Mouse (Mus musculus) limb, embryonic 14.5 days (tissue): Measurements from ENCODE around the gene Olfr487. TPM values are rescaled to one million over a fixed set of nuclear protein-coding genes. Genes with fewer than 3 reads are reported as not detected.
"Not testable (repeated sequence)": the region's sequence is repeated elsewhere in the genome, so short reads cannot be mapped to it uniquely, and the experiment has no call there.

Source experiments
- ATAC-seq: fragments of 200-750 bp; cut with Nextera tagmentation; 2 replicates; pipeline ENCODE4 v1.8.0; 2017; ENCODE audit warnings: low read depth, moderate number of reproducible peaks, moderate TSS enrichment; ENCODE audit not compliant: low FRiP score
- DNase-seq: peaks from one replicate; pipeline ENCODE4 v3.0.0-alpha.2; 2015; ENCODE audit warnings: low spot score
- H3K27ac ChIP-seq: fragments of 300-500 bp; sonication (generic); replicated peaks from 2 replicates; pipeline ENCODE4 v1.5.1; 2014; ENCODE audit warnings: low read depth, mild to moderate bottlenecking, low read length, moderate library complexity, mixed read lengths
- H3K27me3 ChIP-seq: fragments of 300-500 bp; sonication (generic); 2 replicates; pipeline ENCODE4 v1.6.1; 2014; ENCODE audit warnings: low read length, mixed read lengths; ENCODE audit not compliant: control insufficient read depth, insufficient read depth
- H3K36me3 ChIP-seq: fragments of 300-500 bp; sonication (generic); 2 replicates; pipeline ENCODE4 v1.6.1; 2014; ENCODE audit warnings: mild to moderate bottlenecking, low read length, moderate library complexity, mixed read lengths; ENCODE audit not compliant: control insufficient read depth, insufficient read depth
- H3K4me1 ChIP-seq: fragments of 300-500 bp; sonication (generic); 2 replicates; pipeline ENCODE4 v1.6.1; 2014; ENCODE audit warnings: antibody characterized with exemption, low read length, mixed read lengths; ENCODE audit not compliant: control insufficient read depth, insufficient read depth
- H3K4me2 ChIP-seq: fragments of 300-500 bp; sonication (generic); replicated peaks from 2 replicates; pipeline ENCODE4 v1.6.1; 2014; ENCODE audit warnings: low read depth, mild to moderate bottlenecking, low read length, moderate library complexity; ENCODE audit not compliant: severe bottlenecking
- H3K4me3 ChIP-seq: fragments of 300-500 bp; sonication (generic); replicated peaks from 2 replicates; pipeline ENCODE4 v1.5.1; 2014; ENCODE audit warnings: low read length
- H3K9ac ChIP-seq: fragments of 300-500 bp; sonication (generic); 2 replicates; pipeline ENCODE4 v1.6.1; 2014; ENCODE audit warnings: mild to moderate bottlenecking, low read depth, low read length, moderate library complexity; ENCODE audit not compliant: severe bottlenecking
- H3K9me3 ChIP-seq: fragments of 300-500 bp; sonication (generic); 2 replicates; pipeline ENCODE4 v1.6.1; 2016; ENCODE audit warnings: low read length; ENCODE audit not compliant: control insufficient read depth
- POLR2A ChIP-seq: fragments of 200-500 bp; IDR thresholded peaks from 2 replicates; pipeline ENCODE4 v1.8.0; 2012; ENCODE audit warnings: inconsistent platforms, mild to moderate bottlenecking, moderate library complexity, borderline replicate concordance; ENCODE audit not compliant: insufficient read depth, insufficient read length; ENCODE audit errors: extremely low read depth
- WGBS: fragments of 180-500 bp; shearing (Covaris S2); extraction: QIAGEN DNeasy Blood & Tissue Kit; methylation state at CpG from one replicate; pipeline ENCODE4 v1.1.7; 2014; 5-methylcytosine and 5-hydroxymethylcytosine counted together
- polyA plus RNA-seq, 2 experiments: library from polyadenylated mRNA; depleted of rRNA in 1 of 2; stranded (reverse) in 1 of 2; unstranded in 1 of 2; fragments of >200 nt; fragmentation: Nextera tagmentation in 1 of 2; extraction: Ambion mirVana in 1 of 2; gene quantifications; 2 replicates each; pipeline versions ENCODE4 v1.2.1 to v1.2.3; 2012 to 2014

The Olfr487 gene
- polyA plus RNA-seq, 2 experiments = not detected

GRCm38 (mm10) chr7:108184401-108184800 lies 30.0 kb downstream of the Olfr487 start:
- H3K9me3 ChIP-seq, H3K9ac ChIP-seq, ATAC-seq, H3K27me3 ChIP-seq, H3K4me3 ChIP-seq, H3K36me3 ChIP-seq, DNase-seq, H3K4me1 ChIP-seq, H3K4me2 ChIP-seq, H3K27ac ChIP-seq: not testable (repeated sequence)
- WGBS = 79% methylated on average over 3 of the region's 3 CpGs

- not testable (repeated sequence) for H3K27me3 ChIP-seq, H3K4me3 ChIP-seq, H3K9ac ChIP-seq, ATAC-seq, H3K4me1 ChIP-seq, H3K36me3 ChIP-seq, H3K4me2 ChIP-seq, H3K9me3 ChIP-seq, DNase-seq, H3K27ac ChIP-seq
- 88% methylated on average over 1 of the region's 1 CpGs for WGBS
Measured at GRCm38 (mm10) chr7:108172642-108173041, 41.8 kb downstream of the Olfr487 start, which contains the start of gene Olfr486. TSS of gene Olfr486 (minus strand) at chr7:108172742.

- no peak for TF ChIP-seq POLR2A
- Histone ChIP-seq H3K36me3 (no peaks in the 10 kb centered on the region), H3K9me3 (no peaks in the 10 kb centered on the region), H3K9ac (no peak within 1 kb of the TSS), H3K27ac (no peak within 1 kb of the TSS), H3K4me3 (no peak within 1 kb of the TSS), H3K4me1 (no peaks in the 10 kb centered on the region), H3K4me2 (no peak within 1 kb of the TSS), H3K27me3 (no peaks in the 10 kb centered on the region)
- no peak for DNase-seq
- no peak for ATAC-seq
Measured at GRCm38 (mm10) chr7:108159771-108160170, 54.7 kb downstream of the Olfr487 start, which contains the start of gene Olfr485. TSS of gene Olfr485 (minus strand) at chr7:108159871.

Other genes starting within 250 kb of the Olfr487 start
- gene Olfr476, start 249.8 kb downstream of the Olfr487 start, polyA plus RNA-seq (2012; rRNA removed) = not detected in 2 replicates
- gene Olfr476, start 249.8 kb downstream of the Olfr487 start, polyA plus RNA-seq (2014; fragmentation: Nextera tagmentation; extraction: Ambion mirVana) = not detected in 2 replicates
- not detected in 2 replicates for gene Olfr477, start 227.9 kb downstream of the Olfr487 start, polyA plus RNA-seq (2012; rRNA removed)
- gene Olfr477, start 227.9 kb downstream of the Olfr487 start, polyA plus RNA-seq (2014; fragmentation: Nextera tagmentation; extraction: Ambion mirVana) = not detected in 2 replicates
- not detected in 2 replicates for gene Olfr478, start 180.6 kb downstream of the Olfr487 start, polyA plus RNA-seq (2012; rRNA removed)
- not detected in 2 replicates for gene Olfr478, start 180.6 kb downstream of the Olfr487 start, polyA plus RNA-seq (2014; fragmentation: Nextera tagmentation; extraction: Ambion mirVana)
- gene Olfr479, start 163.9 kb downstream of the Olfr487 start, polyA plus RNA-seq (2012; rRNA removed) = not detected in 2 replicates
- not detected in 2 replicates for gene Olfr479, start 163.9 kb downstream of the Olfr487 start, polyA plus RNA-seq (2014; fragmentation: Nextera tagmentation; extraction: Ambion mirVana)
- gene Olfr480, start 147.3 kb downstream of the Olfr487 start, polyA plus RNA-seq (2012; rRNA removed) = not detected in 2 replicates
- not detected in 2 replicates for gene Olfr480, start 147.3 kb downstream of the Olfr487 start, polyA plus RNA-seq (2014; fragmentation: Nextera tagmentation; extraction: Ambion mirVana)
- gene Olfr481, start 134.8 kb downstream of the Olfr487 start, polyA plus RNA-seq (2012; rRNA removed) = not detected in 2 replicates
- gene Olfr481, start 134.8 kb downstream of the Olfr487 start, polyA plus RNA-seq (2014; fragmentation: Nextera tagmentation; extraction: Ambion mirVana) = not detected in 2 replicates
- gene Olfr482, start 117.0 kb downstream of the Olfr487 start, polyA plus RNA-seq (2012; rRNA removed) = not detected in 2 replicates
- not detected in 2 replicates for gene Olfr482, start 117.0 kb downstream of the Olfr487 start, polyA plus RNA-seq (2014; fragmentation: Nextera tagmentation; extraction: Ambion mirVana)
- gene Olfr483, start 113.8 kb downstream of the Olfr487 start, polyA plus RNA-seq (2012; rRNA removed) = not detected in 2 replicates
- gene Olfr483, start 113.8 kb downstream of the Olfr487 start, polyA plus RNA-seq (2014; fragmentation: Nextera tagmentation; extraction: Ambion mirVana) = not detected in 2 replicates
- gene Olfr484, start 87.2 kb downstream of the Olfr487 start, polyA plus RNA-seq (2012; rRNA removed) = not detected in 2 replicates
- not detected in 2 replicates for gene Olfr484, start 87.2 kb downstream of the Olfr487 start, polyA plus RNA-seq (2014; fragmentation: Nextera tagmentation; extraction: Ambion mirVana)
- not detected in 2 replicates for gene Olfr485, start 54.8 kb downstream of the Olfr487 start, polyA plus RNA-seq (2012; rRNA removed)
- not detected in 2 replicates for gene Olfr485, start 54.8 kb downstream of the Olfr487 start, polyA plus RNA-seq (2014; fragmentation: Nextera tagmentation; extraction: Ambion mirVana)
- not detected in 2 replicates for gene Olfr486, start 41.9 kb downstream of the Olfr487 start, polyA plus RNA-seq (2012; rRNA removed)
- gene Olfr486, start 41.9 kb downstream of the Olfr487 start, polyA plus RNA-seq (2014; fragmentation: Nextera tagmentation; extraction: Ambion mirVana) = not detected in 2 replicates
- 0.03 TPM in 1 of 2 replicates, not detected in the other for gene Olfr488, start 43.7 kb upstream of the Olfr487 start, polyA plus RNA-seq (2012; rRNA removed)
- gene Olfr488, start 43.7 kb upstream of the Olfr487 start, polyA plus RNA-seq (2014; fragmentation: Nextera tagmentation; extraction: Ambion mirVana) = not detected in 2 replicates
- gene Olfr490, start 74.3 kb upstream of the Olfr487 start, polyA plus RNA-seq (2012; rRNA removed) = not detected in 2 replicates
- gene Olfr490, start 74.3 kb upstream of the Olfr487 start, polyA plus RNA-seq (2014; fragmentation: Nextera tagmentation; extraction: Ambion mirVana) = not detected in 2 replicates
- gene Olfr491, start 98.8 kb upstream of the Olfr487 start, polyA plus RNA-seq (2012; rRNA removed) = not detected in 2 replicates
- not detected in 2 replicates for gene Olfr491, start 98.8 kb upstream of the Olfr487 start, polyA plus RNA-seq (2014; fragmentation: Nextera tagmentation; extraction: Ambion mirVana)
- 0.37 and 0.48 TPM in 2 replicates for gene Olfr492, start 109.0 kb upstream of the Olfr487 start, polyA plus RNA-seq (2012; rRNA removed)
- gene Olfr492, start 109.0 kb upstream of the Olfr487 start, polyA plus RNA-seq (2014; fragmentation: Nextera tagmentation; extraction: Ambion mirVana) = 0.47 and 0.65 TPM in 2 replicates
- gene Olfr493, start 132.3 kb upstream of the Olfr487 start, polyA plus RNA-seq (2012; rRNA removed) = not detected in 2 replicates
- gene Olfr493, start 132.3 kb upstream of the Olfr487 start, polyA plus RNA-seq (2014; fragmentation: Nextera tagmentation; extraction: Ambion mirVana) = not detected in 2 replicates
- not detected in 2 replicates for gene Olfr494, start 150.7 kb upstream of the Olfr487 start, polyA plus RNA-seq (2012; rRNA removed)
- not detected in 2 replicates for gene Olfr494, start 150.7 kb upstream of the Olfr487 start, polyA plus RNA-seq (2014; fragmentation: Nextera tagmentation; extraction: Ambion mirVana)
- not detected in 2 replicates for gene Olfr495, start 178.5 kb upstream of the Olfr487 start, polyA plus RNA-seq (2012; rRNA removed)
- gene Olfr495, start 178.5 kb upstream of the Olfr487 start, polyA plus RNA-seq (2014; fragmentation: Nextera tagmentation; extraction: Ambion mirVana) = not detected in 2 replicates
- not detected in 2 replicates for gene Olfr497, start 205.8 kb upstream of the Olfr487 start, polyA plus RNA-seq (2012; rRNA removed)
- gene Olfr497, start 205.8 kb upstream of the Olfr487 start, polyA plus RNA-seq (2014; fragmentation: Nextera tagmentation; extraction: Ambion mirVana) = not detected in 2 replicates